Mouse (Mus musculus) myocyte (in vitro differentiated cells): Measurements from ENCODE around the gene Bin2.

Experiments
- CEBPB ChIP-seq: IDR thresholded peaks from 2 replicates; pipeline ENCODE4 v1.6.1; 2011; ENCODE audit warnings: mild to moderate bottlenecking, moderate library complexity; ENCODE audit not compliant: poor library complexity, insufficient read depth, severe bottlenecking
- E2F4 ChIP-seq: IDR thresholded peaks from one replicate; pipeline ENCODE4 v1.6.1; 2011; ENCODE audit warnings: mild to moderate bottlenecking, control low read depth, moderate library complexity; ENCODE audit not compliant: insufficient read depth
- MAX ChIP-seq: IDR thresholded peaks from one replicate; pipeline ENCODE4 v1.6.1; 2011; ENCODE audit warnings: low read depth, mild to moderate bottlenecking, control low read depth
- POLR2A ChIP-seq: IDR thresholded peaks from one replicate; pipeline ENCODE4 v1.6.1; 2011; ENCODE audit warnings: low read depth, mild to moderate bottlenecking, control low read depth, moderate library complexity; ENCODE audit not compliant: insufficient read length
- POLR2AphosphoS2 ChIP-seq: IDR thresholded peaks from one replicate; pipeline ENCODE4 v1.6.1; 2011; ENCODE audit warnings: low read depth, control low read depth; ENCODE audit not compliant: insufficient read length
- TCF12 ChIP-seq: IDR thresholded peaks from one replicate; pipeline ENCODE4 v1.6.1; 2011; ENCODE audit warnings: mild to moderate bottlenecking, control low read depth; ENCODE audit not compliant: poor library complexity, insufficient read depth, severe bottlenecking
- USF1 ChIP-seq: IDR thresholded peaks from one replicate; pipeline ENCODE4 v1.6.1; 2011; ENCODE audit warnings: low read depth, mild to moderate bottlenecking, control low read depth, moderate library complexity

DNA sequence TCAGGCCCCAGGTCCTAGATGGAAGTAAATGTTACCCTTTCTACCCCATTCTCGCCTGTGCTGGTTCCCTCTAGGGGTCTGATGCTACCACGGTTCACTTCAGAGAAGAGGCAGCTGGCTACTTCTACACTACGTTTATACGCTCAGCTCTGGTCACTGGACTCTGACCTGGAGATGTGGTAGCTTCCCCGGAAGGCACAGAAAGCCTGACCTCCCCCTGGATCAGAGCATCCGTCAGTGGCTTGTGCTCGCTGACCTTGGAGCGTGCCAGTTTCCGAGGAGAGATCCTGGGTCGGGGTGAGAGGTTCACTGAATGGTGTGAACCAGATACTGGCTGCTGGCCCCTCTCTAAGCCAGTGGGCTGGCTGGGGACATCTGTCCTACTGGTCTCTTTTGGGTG is 28.7 kb upstream of the Bin2 start:
- TF ChIP-seq E2F4 (no peak), USF1 (no peak), CEBPB (no peak), POLR2A (no peak), TCF12 (no peak), POLR2AphosphoS2 (no peak), MAX (no peak)
